Mouse (Mus musculus) bone marrow, adult 2 months (tissue): ENCODE data around the gene Cit. TPM values are rescaled to one million over a fixed set of nuclear protein-coding genes. Genes with fewer than 3 reads are reported as not detected.

Experiments used
- H3K27ac ChIP-seq: fragments of 200-500 bp; 2 replicates; pipeline ENCODE4 v1.5.1; 2012; ENCODE audit warnings: low read depth, mild to moderate bottlenecking, control low read depth, inconsistent platforms, low read length; ENCODE audit not compliant: control insufficient read depth, poor library complexity, insufficient read depth
- H3K4me1 ChIP-seq: fragments of 200-500 bp; 2 replicates; pipeline ENCODE4 v1.6.1; 2011; ENCODE audit warnings: low read length; ENCODE audit not compliant: control insufficient read depth, insufficient read depth
- H3K4me3 ChIP-seq: fragments of 200-500 bp; replicated peaks from 2 replicates; pipeline ENCODE3; 2011; ENCODE audit warnings: mild to moderate bottlenecking, low read depth, low read length, control low read depth; ENCODE audit not compliant: control insufficient read depth
- CTCF ChIP-seq: fragments of 200-500 bp; IDR thresholded peaks from 2 replicates; pipeline ENCODE4 v1.5.1; 2011; ENCODE audit warnings: low read length, control low read depth; ENCODE audit not compliant: control insufficient read depth, insufficient read depth
- POLR2A ChIP-seq: fragments of 200-500 bp; IDR thresholded peaks from 2 replicates; pipeline ENCODE4 v1.6.1; 2011; ENCODE audit warnings: low read depth, mild to moderate bottlenecking, control low read depth, low read length, borderline replicate concordance; ENCODE audit not compliant: control insufficient read depth
- WGBS: fragments of 180-500 bp; shearing (Covaris S2); methylation state at CpG from one replicate; pipeline ENCODE4 v1.1.7; 2018; 5-methylcytosine and 5-hydroxymethylcytosine counted together
- polyA plus RNA-seq: library from polyadenylated mRNA; stranded (reverse); fragments of >200 nt; gene quantifications from 2 replicates; pipeline ENCODE4 v1.2.4, GENCODE M21; 2011; ENCODE audit warnings: low replicate concordance; ENCODE audit not compliant: missing spikeins, insufficient read depth, insufficient read length

The Cit gene
- polyA plus RNA-seq, 1 experiment: 76.2 TPM

GRCm38 (mm10) chr5:115847166-115847565 is 2.1 kb downstream of the Cit start:
- H3K4me3 ChIP-seq: no peak overlapping the region
- H3K27ac ChIP-seq: no peak overlapping the region
- 94% methylated on average over 8 of the region's 8 CpGs for WGBS
- TF ChIP-seq POLR2A: no peak
- TF ChIP-seq CTCF: no peak
- no peaks in the 10 kb centered on the region; the same call in 1 of the 2 replicates for H3K4me1 ChIP-seq

DNA sequence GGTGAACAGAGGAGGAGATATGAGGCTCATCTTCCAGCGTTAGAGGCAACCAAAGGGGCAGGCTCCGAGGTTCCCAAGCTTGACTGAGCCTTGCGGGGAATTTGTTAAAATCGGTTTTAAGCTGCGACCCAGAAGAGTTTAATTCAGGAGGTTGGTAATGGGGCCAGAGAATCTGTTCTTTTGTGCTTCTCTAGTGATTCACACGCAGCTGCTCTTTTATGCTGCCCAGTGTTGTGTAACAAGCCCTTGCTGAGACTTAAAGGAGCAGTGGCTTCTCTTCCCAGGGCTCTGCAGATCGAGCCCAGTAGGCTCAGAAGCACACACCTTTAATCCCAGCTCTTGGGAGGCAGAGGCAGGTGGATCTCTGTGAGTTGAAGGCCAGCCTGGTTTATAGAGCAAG is 3.4 kb downstream of the Cit start:
- WGBS: 88% methylated on average over 7 of the region's 7 CpGs
- Histone ChIP-seq H3K4me3 (no peak overlapping the region), H3K27ac (no peak overlapping the region), H3K4me1 (no peaks in the 10 kb centered on the region; the same call in 1 of the 2 replicates)
- TF ChIP-seq CTCF (no peak), POLR2A (no peak)

- Histone ChIP-seq H3K27ac (no peak overlapping the region), H3K4me3 (no peak overlapping the region), H3K4me1 (no peaks in the 10 kb centered on the region; the same call in 1 of the 2 replicates)
- WGBS: 93% methylated on average over 12 of the region's 12 CpGs
- TF ChIP-seq CTCF: no peak
These were observed 4.3 kb downstream of the Cit start for GRCm38 (mm10) chr5:115849263-115849829.

GRCm38 (mm10) chr5:115850250-115851028 is 5.4 kb downstream of the Cit start:
- Histone ChIP-seq H3K4me1 (no peaks in the 10 kb centered on the region; the same call in 1 of the 2 replicates), H3K4me3 (no peak overlapping the region), H3K27ac (no peak overlapping the region)
- WGBS: 89% methylated on average over 17 of the region's 17 CpGs
- no peak for TF ChIP-seq POLR2A

DNA sequence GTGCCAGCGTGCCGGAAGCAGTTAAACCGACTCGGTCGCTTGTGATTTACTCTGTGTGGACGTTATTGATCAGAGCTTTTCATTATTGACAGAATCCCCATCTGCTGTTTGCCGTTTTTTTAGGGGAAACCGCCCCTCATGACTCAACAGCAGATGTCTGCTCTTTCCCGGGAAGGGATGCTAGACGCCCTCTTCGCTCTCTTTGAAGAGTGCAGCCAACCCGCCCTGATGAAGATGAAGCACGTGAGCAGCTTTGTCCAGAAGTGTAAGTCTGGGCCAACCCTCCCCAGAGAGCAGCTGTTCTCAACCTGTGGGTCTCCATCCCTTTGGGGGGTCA is 5.9 kb downstream of the Cit start:
- Histone ChIP-seq H3K4me3 (no peak overlapping the region), H3K27ac (no peak overlapping the region), H3K4me1 (no peaks in the 10 kb centered on the region; the same call in 1 of the 2 replicates)
- TF ChIP-seq CTCF (no peak), POLR2A (no peak)
- WGBS: 91% methylated on average over 13 of the region's 13 CpGs

GRCm38 (mm10) chr5:115852431-115852830 is 7.4 kb downstream of the Cit start:
- WGBS: 93% methylated on average over 4 of the region's 4 CpGs
- no peaks in the 10 kb centered on the region for H3K4me1 ChIP-seq
- TF ChIP-seq POLR2A (no peak), CTCF (no peak)
- H3K27ac ChIP-seq: no peak overlapping the region
- no peak overlapping the region for H3K4me3 ChIP-seq

DNA sequence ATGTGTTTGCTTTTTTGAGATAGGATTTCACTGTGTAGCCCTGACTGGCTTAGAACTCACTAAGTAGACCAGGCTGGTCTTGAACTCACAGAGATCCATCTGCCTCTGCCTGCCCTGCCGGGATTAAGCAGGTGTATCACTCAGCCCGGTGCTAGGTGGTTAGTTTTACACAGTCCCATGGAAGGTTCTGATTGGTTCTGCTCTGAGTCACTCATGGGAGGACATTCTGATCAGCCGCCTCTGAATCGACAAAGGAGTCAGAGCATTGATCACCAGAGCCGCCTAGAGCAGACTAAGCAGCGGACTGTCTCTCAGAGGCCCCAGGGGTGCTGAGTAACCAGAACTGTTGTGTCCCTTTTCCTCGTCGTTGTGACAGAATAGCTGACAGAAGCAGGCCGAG is 8.6 kb downstream of the Cit start:
- 88% methylated on average over 9 of the region's 9 CpGs for WGBS
- TF ChIP-seq CTCF: no peak
- no peak for TF ChIP-seq POLR2A
- H3K4me3 ChIP-seq: no peak overlapping the region
- no peaks in the 10 kb centered on the region for H3K4me1 ChIP-seq
- no peak overlapping the region for H3K27ac ChIP-seq

DNA sequence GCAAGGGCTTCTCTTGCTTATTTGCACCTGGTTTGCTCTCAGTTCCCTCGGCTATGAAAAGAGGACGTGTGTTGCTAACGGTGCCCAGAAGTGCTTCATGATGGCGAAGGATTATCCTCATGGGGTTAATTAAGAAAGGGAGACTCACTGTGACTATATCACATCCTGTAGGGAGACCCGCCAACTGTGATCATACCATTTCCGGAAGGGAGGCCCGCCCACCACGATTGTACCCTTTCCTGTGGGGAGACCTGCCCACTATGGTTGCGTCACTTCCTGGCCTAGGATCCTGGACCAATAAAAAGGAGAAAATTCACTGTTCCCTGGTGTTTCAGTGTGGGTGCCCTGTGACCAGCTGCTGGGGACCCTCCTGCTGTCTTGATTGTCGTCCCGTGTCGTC is 9.3 kb downstream of the Cit start:
- H3K27ac ChIP-seq: no peak overlapping the region
- no peak for TF ChIP-seq CTCF
- WGBS: 40% methylated on average over 12 of the region's 12 CpGs

DNA sequence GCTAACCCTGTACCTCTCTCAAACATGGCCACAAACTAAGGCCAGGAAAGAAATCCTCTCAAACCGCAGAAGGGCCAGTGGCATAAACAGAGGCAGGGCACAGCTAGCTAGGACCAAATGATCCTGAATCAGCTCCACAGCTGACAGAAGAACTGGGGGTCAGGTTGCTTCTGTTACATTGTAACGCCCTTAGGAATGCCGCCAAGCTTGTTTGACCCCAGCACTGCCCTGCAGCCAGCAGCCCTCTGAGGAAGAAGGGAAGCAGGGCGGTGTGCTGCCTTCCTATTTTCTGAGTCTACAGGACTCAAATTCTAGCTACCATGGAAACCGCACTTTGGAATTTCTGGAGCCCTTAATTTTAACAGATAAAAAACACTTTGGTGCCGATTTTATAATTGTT is 13.6 kb downstream of the Cit start:
- Histone ChIP-seq H3K4me3 (no peak overlapping the region), H3K27ac (no peak overlapping the region), H3K4me1 (no peaks in the 10 kb centered on the region)
- 91% methylated on average over 6 of the region's 6 CpGs for WGBS
- TF ChIP-seq POLR2A (no peak), CTCF (no peak)

More for the DNA sequence above, 9.3 kb downstream of the Cit start:
- Histone ChIP-seq H3K4me3 (no peak overlapping the region), H3K4me1 (no peaks in the 10 kb centered on the region)

DNA sequence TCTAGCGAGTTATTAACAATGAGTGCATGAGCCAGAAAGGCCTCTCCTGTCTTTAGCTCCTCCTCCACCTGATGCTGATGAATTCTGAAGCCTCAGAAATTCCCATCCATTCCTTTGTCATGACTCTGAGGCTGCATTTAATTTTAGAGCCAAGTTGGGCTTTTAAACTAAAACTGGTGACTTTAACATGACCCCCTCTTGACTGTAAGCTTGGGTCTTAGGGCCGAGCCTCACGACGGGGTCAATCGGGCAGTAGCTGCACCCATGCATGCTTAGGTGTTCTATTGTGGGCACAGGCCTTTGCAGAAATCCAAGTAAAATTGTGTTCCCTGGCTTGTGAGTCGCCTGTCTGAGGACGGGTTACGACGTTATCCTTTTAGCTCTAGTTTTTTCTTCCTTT is 14.4 kb downstream of the Cit start:
- WGBS: 95% methylated on average over 9 of the region's 9 CpGs
- Histone ChIP-seq H3K27ac (no peak overlapping the region), H3K4me3 (no peak overlapping the region), H3K4me1 (no peaks in the 10 kb centered on the region)
- TF ChIP-seq POLR2A (no peak), CTCF (no peak)
